Mouse (Mus musculus): ENCODE measurements around the gene Kcnc3. TPM values are rescaled to one million over a fixed set of nuclear protein-coding genes. Genes with fewer than 3 reads are reported as not detected.

Gene Kcnc3
- polyA plus RNA-seq, 1 experiment from 2014 or later = 4.4 TPM

Other genes starting within 250 kb of the Kcnc3 start
- 16.9 and 17.6 TPM in 2 replicates for gene Syt3, start 206.6 kb upstream of the Kcnc3 start, polyA plus RNA-seq (2015; fragmentation: Nextera tagmentation; extraction: Ambion mirVana)
- 0.70 and 1.4 TPM in 2 replicates for gene 1700008O03Rik, start 204.8 kb upstream of the Kcnc3 start, polyA plus RNA-seq (2015; fragmentation: Nextera tagmentation; extraction: Ambion mirVana)
- gene Lrrc4b, start 161.6 kb upstream of the Kcnc3 start, polyA plus RNA-seq (2015; fragmentation: Nextera tagmentation; extraction: Ambion mirVana) = 15.7 and 16.4 TPM in 2 replicates
- 8.6 and 10.8 TPM in 2 replicates for gene Aspdh, start 125.3 kb upstream of the Kcnc3 start, polyA plus RNA-seq (2015; fragmentation: Nextera tagmentation; extraction: Ambion mirVana)
- gene Josd2, start 122.7 kb upstream of the Kcnc3 start, polyA plus RNA-seq (2015; fragmentation: Nextera tagmentation; extraction: Ambion mirVana) = 41.6 and 44.8 TPM in 2 replicates
- 118 and 129 TPM in 2 replicates for gene Emc10, start 94.1 kb upstream of the Kcnc3 start, polyA plus RNA-seq (2015; fragmentation: Nextera tagmentation; extraction: Ambion mirVana)
- gene Fam71e1, start 94.1 kb upstream of the Kcnc3 start, polyA plus RNA-seq (2015; fragmentation: Nextera tagmentation; extraction: Ambion mirVana) = 43.0 and 46.1 TPM in 2 replicates
- gene Mybpc2, start 66.0 kb upstream of the Kcnc3 start, polyA plus RNA-seq (2015; fragmentation: Nextera tagmentation; extraction: Ambion mirVana) = 0.16 and 0.23 TPM in 2 replicates
- gene Spib, start 58.6 kb upstream of the Kcnc3 start, polyA plus RNA-seq (2015; fragmentation: Nextera tagmentation; extraction: Ambion mirVana) = not detected in 2 replicates
- gene Pold1, start 41.8 kb upstream of the Kcnc3 start, polyA plus RNA-seq (2015; fragmentation: Nextera tagmentation; extraction: Ambion mirVana) = 38.7 and 40.1 TPM in 2 replicates
- 71.3 and 74.9 TPM in 2 replicates for gene Nr1h2, start 36.7 kb upstream of the Kcnc3 start, polyA plus RNA-seq (2015; fragmentation: Nextera tagmentation; extraction: Ambion mirVana)
- gene Napsa, start 18.3 kb upstream of the Kcnc3 start, polyA plus RNA-seq (2015; fragmentation: Nextera tagmentation; extraction: Ambion mirVana) = 0.64 and 1.3 TPM in 2 replicates
- 0.84 and 1.2 TPM in 2 replicates for gene Myh14, start 80.2 kb downstream of the Kcnc3 start, polyA plus RNA-seq (2015; fragmentation: Nextera tagmentation; extraction: Ambion mirVana)
- not detected in 2 replicates for gene Izumo2, start 118.1 kb downstream of the Kcnc3 start, polyA plus RNA-seq (2015; fragmentation: Nextera tagmentation; extraction: Ambion mirVana)
- gene Vrk3, start 157.7 kb downstream of the Kcnc3 start, polyA plus RNA-seq (2015; fragmentation: Nextera tagmentation; extraction: Ambion mirVana) = 33.9 and 35.2 TPM in 2 replicates
- 1.2 and 1.4 TPM in 2 replicates for gene Zfp473, start 160.4 kb downstream of the Kcnc3 start, polyA plus RNA-seq (2015; fragmentation: Nextera tagmentation; extraction: Ambion mirVana)
- 55.7 and 61.3 TPM in 2 replicates for gene Nup62, start 225.4 kb downstream of the Kcnc3 start, polyA plus RNA-seq (2015; fragmentation: Nextera tagmentation; extraction: Ambion mirVana)
- 2.0 and 2.1 TPM in 2 replicates for gene Il4i1, start 225.7 kb downstream of the Kcnc3 start, polyA plus RNA-seq (2015; fragmentation: Nextera tagmentation; extraction: Ambion mirVana)
- 3.8 and 5.4 TPM in 2 replicates for gene Atf5, start 226.0 kb downstream of the Kcnc3 start, polyA plus RNA-seq (2015; fragmentation: Nextera tagmentation; extraction: Ambion mirVana)